Mouse (Mus musculus): Measurements from ENCODE around the gene Skint8. TPM values are rescaled to one million over a fixed set of nuclear protein-coding genes. Genes with fewer than 3 reads are reported as not detected.
A peak's percentile ranks its signal among the peaks of the same experiment; 100 is the strongest.
"Not testable (repeated sequence)": the region's sequence is repeated elsewhere in the genome, so short reads cannot be mapped to it uniquely, and the experiment has no call there.

Gene Skint8
- not detected in 2 replicates for polyA plus RNA-seq (2015; fragmentation: Nextera tagmentation; extraction: Ambion mirVana)

DNA sequence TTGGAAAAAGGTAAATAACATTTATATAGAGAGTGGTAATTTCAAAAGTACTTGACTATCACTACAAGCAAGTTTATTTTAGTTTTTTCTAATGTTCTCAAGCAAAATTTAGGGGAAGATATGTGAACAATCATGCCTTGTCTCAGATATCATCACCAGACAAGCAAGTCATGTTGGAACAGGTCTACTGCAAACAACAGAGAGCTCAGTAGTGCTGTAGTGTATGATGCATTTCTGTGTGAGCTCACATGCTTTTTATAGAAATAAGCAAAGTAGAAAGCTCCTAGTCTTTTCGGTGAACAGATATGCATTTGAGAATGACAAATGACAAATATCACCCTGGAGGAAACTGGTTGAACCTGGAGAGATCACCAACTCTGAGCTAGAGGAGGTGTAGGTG, at the start of gene Skint8:
Gene Skint8 (plus strand): TSS at position 301 of the 400 bp plus-strand sequence.
- Histone ChIP-seq H3K9me3 (replicated peaks) (no peaks in the 10 kb centered on the region), H3K4me2 (no peak within 1 kb of the TSS), H3K36me3 (replicated peaks) (no peaks in the 10 kb centered on the region), H3K27me3 (no peaks in the 10 kb centered on the region), H3K4me3 (replicated peaks) (no peak within 1 kb of the TSS), H3K4me1 (replicated peaks) (no peaks in the 10 kb centered on the region), H3K27ac (replicated peaks) (no peak within 1 kb of the TSS), H3K9ac (no peak within 1 kb of the TSS)
- no peak for ATAC-seq (ENCODE audit: insufficient read depth)
- WGBS (ENCODE audit: insufficient replicate concordance) = 69% methylated on average over 1 of the region's 1 CpGs

DNA sequence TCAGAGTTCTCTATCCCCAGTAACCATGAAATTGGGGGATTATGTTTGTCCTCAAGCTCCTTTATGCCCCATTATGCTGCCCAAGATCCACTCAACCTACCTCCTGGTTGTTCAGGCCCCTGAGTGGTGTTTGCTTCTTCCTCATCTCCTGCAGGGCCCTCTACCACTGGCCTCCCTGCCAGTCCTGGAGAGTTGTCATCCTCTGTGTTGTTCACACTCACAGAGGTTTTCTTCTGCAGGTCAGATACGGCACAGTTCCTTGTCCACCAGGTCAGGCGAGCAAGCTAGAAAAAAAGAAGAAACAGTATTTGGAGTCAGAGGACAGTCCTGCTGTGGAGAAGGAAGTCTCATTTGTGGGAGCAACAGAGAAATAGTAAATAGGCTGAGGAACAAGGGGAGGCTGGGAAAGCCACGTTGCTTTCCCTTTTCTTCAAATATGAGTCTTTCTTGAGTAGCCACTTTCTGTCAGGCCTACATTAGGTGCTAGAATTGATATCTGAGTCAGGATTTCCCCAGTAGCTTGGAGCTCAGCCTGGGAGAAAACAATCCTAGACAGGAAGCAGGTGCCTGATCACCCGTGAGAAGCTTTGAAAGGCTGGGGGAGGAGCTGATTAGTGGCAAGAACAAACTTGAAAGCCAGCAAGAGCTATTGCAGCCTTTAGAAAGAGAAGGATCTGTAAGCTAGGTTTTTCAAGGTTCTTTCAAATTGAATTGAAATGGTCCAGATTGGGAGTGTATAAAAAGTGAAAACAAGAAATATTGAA, 38.9 kb upstream of the Skint8 start:
- Histone ChIP-seq H3K27ac (replicated peaks) (no peak overlapping the region), H3K9me3 (replicated peaks) (no peaks in the 10 kb centered on the region), H3K9ac (no peak overlapping the region), H3K4me2 (no peak overlapping the region), H3K36me3 (replicated peaks) (no peaks in the 10 kb centered on the region), H3K4me3 (replicated peaks) (no peak overlapping the region), H3K4me1 (replicated peaks) (no peaks in the 10 kb centered on the region), H3K27me3 (no peaks in the 10 kb centered on the region)
- WGBS (ENCODE audit: insufficient replicate concordance) = 32% methylated on average over 4 of the region's 4 CpGs
- ATAC-seq (ENCODE audit: insufficient read depth) = no peak

GRCm38 (mm10) chr4:111883543-111883942, 35.6 kb upstream of the Skint8 start:
- H3K27me3 ChIP-seq = no peaks in the 10 kb centered on the region
- ATAC-seq (ENCODE audit: insufficient read depth) = no peak
- H3K4me2 ChIP-seq = no peak overlapping the region
- H3K9ac ChIP-seq = no peak overlapping the region
- no peaks in the 10 kb centered on the region for H3K9me3 ChIP-seq (replicated peaks)
- H3K27ac ChIP-seq (replicated peaks) = no peak overlapping the region
- H3K4me3 ChIP-seq (replicated peaks) = no peak overlapping the region
- no peaks in the 10 kb centered on the region for H3K4me1 ChIP-seq (replicated peaks)
- H3K36me3 ChIP-seq (replicated peaks) = no peaks in the 10 kb centered on the region
- 68% methylated on average over 12 of the region's 12 CpGs for WGBS (ENCODE audit: insufficient replicate concordance)

- no peaks in the 10 kb centered on the region for H3K4me1 ChIP-seq (replicated peaks)
- 6% methylated on average over 7 of the region's 7 CpGs for WGBS (ENCODE audit: insufficient replicate concordance)
- no peaks in the 10 kb centered on the region for H3K36me3 ChIP-seq (replicated peaks)
- ATAC-seq (ENCODE audit: insufficient read depth) = no peak
- H3K27ac ChIP-seq (replicated peaks) = no peak overlapping the region
- no peaks in the 10 kb centered on the region for H3K27me3 ChIP-seq
- no peaks in the 10 kb centered on the region for H3K9me3 ChIP-seq (replicated peaks)
- H3K4me2 ChIP-seq = peak overlapping the region; percentile 32; the same call in 1 of the 2 replicates
- H3K9ac ChIP-seq = no peak overlapping the region
- no peak overlapping the region for H3K4me3 ChIP-seq (replicated peaks)
Observed at GRCm38 (mm10) chr4:111886018-111886417, 33.2 kb upstream of the Skint8 start.

DNA sequence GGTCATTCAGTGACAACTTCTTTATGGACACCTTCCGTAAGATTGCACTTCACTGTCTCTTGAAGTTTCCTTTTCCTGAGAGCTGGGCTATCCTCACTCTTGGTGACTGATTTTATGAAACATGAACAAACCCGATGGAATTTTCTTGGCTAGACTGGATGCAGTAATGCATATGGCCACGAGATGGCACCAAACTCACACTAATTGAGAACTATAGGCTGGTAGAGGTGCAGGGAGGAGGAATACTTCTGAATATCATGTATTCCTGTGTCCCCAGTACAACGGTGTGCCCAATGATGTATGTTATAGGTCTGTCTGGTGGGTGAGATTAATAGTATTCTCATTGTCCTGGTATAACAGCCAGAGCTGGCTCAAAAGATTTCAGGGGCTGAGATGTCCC, 32.6 kb upstream of the Skint8 start:
- Histone ChIP-seq H3K27me3 (no peaks in the 10 kb centered on the region), H3K4me3 (replicated peaks) (no peak overlapping the region), H3K4me1 (replicated peaks) (no peaks in the 10 kb centered on the region), H3K36me3 (replicated peaks) (no peaks in the 10 kb centered on the region), H3K4me2 (no peak overlapping the region), H3K9ac (no peak overlapping the region), H3K9me3 (replicated peaks) (no peaks in the 10 kb centered on the region), H3K27ac (replicated peaks) (no peak overlapping the region)
- WGBS (ENCODE audit: insufficient replicate concordance) = 17% methylated on average over 4 of the region's 4 CpGs
- no peak for ATAC-seq (ENCODE audit: insufficient read depth)

DNA sequence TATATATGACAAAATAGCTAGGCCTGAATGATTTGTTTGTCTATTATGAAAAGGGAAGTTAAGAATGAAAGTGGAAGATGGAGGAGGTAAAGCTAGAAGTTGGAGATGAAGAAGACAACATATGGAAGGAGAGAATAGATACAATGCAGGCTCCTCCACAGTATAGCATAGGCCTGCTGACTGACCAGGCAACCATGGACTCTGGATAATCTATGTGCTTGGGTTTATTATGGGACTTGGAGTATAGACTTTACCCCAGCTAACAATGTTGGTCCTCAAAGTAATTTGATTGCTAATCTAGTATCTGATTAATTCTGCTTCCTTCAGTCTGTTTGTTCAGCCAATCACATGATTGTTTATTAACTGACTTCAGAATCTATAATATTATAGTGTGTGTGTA, 27.1 kb upstream of the Skint8 start:
- no peak overlapping the region for H3K27ac ChIP-seq (replicated peaks)
- no peaks in the 10 kb centered on the region for H3K4me1 ChIP-seq (replicated peaks)
- no peak for ATAC-seq (ENCODE audit: insufficient read depth)
- H3K9ac ChIP-seq = no peak overlapping the region
- H3K4me3 ChIP-seq (replicated peaks) = no peak overlapping the region
- no peak overlapping the region for H3K4me2 ChIP-seq
- H3K27me3 ChIP-seq = no peaks in the 10 kb centered on the region
- no peaks in the 10 kb centered on the region for H3K9me3 ChIP-seq (replicated peaks)
- H3K36me3 ChIP-seq (replicated peaks) = no peaks in the 10 kb centered on the region

GRCm38 (mm10) chr4:111897755-111898154, 21.4 kb upstream of the Skint8 start:
- WGBS (ENCODE audit: insufficient replicate concordance) = 14% methylated on average over 1 of the region's 1 CpGs

DNA sequence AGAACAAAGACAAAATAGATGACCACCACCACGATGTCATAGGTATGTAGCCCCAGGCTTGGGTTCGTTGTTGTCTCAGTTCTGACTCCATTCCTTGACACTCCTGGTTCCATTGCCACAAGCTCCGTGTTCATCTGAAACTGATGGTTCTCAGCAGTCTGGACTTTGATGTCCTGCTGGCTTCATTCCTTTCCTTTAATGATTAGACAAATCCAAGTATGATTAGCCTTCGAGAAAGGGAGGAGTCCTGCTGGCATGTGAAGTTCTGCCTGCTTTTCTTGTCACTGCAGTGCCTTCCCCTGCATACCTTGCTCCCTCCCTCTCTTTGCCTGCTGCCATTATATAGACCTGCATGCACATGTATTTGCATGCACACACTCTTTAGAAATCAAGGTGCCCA, 20.6 kb upstream of the Skint8 start:
- Histone ChIP-seq H3K9me3 (replicated peaks) (no peaks in the 10 kb centered on the region), H3K27me3 (no peaks in the 10 kb centered on the region), H3K4me3 (replicated peaks) (no peak overlapping the region), H3K36me3 (replicated peaks) (no peaks in the 10 kb centered on the region), H3K4me1 (replicated peaks) (no peaks in the 10 kb centered on the region), H3K9ac (no peak overlapping the region), H3K4me2 (no peak overlapping the region), H3K27ac (replicated peaks) (no peak overlapping the region)
- no peak for ATAC-seq (ENCODE audit: insufficient read depth)
- WGBS (ENCODE audit: insufficient replicate concordance) = 38% methylated on average over 4 of the region's 4 CpGs

More at GRCm38 (mm10) chr4:111897755-111898154, 21.4 kb upstream of the Skint8 start:
- no peak overlapping the region for H3K4me2 ChIP-seq
- H3K27ac ChIP-seq (replicated peaks) = no peak overlapping the region
- H3K27me3 ChIP-seq = no peaks in the 10 kb centered on the region
- no peaks in the 10 kb centered on the region for H3K36me3 ChIP-seq (replicated peaks)
- ATAC-seq (ENCODE audit: insufficient read depth) = no peak
- H3K4me3 ChIP-seq (replicated peaks) = no peak overlapping the region
- no peak overlapping the region for H3K9ac ChIP-seq
- H3K9me3 ChIP-seq (replicated peaks) = no peaks in the 10 kb centered on the region
- H3K4me1 ChIP-seq (replicated peaks) = no peaks in the 10 kb centered on the region

- ATAC-seq (ENCODE audit: insufficient read depth); H3K9ac ChIP-seq; H3K4me3 ChIP-seq (replicated peaks); H3K9me3 ChIP-seq (replicated peaks); H3K27ac ChIP-seq (replicated peaks); H3K4me1 ChIP-seq (replicated peaks); H3K27me3 ChIP-seq; H3K36me3 ChIP-seq (replicated peaks); H3K4me2 ChIP-seq: not testable (repeated sequence)
- WGBS (ENCODE audit: insufficient replicate concordance) = 32% methylated on average over 1 of the region's 1 CpGs
Observed at GRCm38 (mm10) chr4:111900491-111900890, 18.7 kb upstream of the Skint8 start.

- no peak overlapping the region for H3K9ac ChIP-seq
- 67% methylated on average over 1 of the region's 1 CpGs for WGBS (ENCODE audit: insufficient replicate concordance)
- ATAC-seq (ENCODE audit: insufficient read depth) = no peak
- H3K4me1 ChIP-seq (replicated peaks) = no peaks in the 10 kb centered on the region
- H3K27me3 ChIP-seq = no peaks in the 10 kb centered on the region
- no peak overlapping the region for H3K4me3 ChIP-seq (replicated peaks)
- H3K36me3 ChIP-seq (replicated peaks) = no peaks in the 10 kb centered on the region
- no peak overlapping the region for H3K4me2 ChIP-seq
- no peak overlapping the region for H3K27ac ChIP-seq (replicated peaks)
- no peaks in the 10 kb centered on the region for H3K9me3 ChIP-seq (replicated peaks)
Observed at GRCm38 (mm10) chr4:111901473-111901872, 17.7 kb upstream of the Skint8 start.

DNA sequence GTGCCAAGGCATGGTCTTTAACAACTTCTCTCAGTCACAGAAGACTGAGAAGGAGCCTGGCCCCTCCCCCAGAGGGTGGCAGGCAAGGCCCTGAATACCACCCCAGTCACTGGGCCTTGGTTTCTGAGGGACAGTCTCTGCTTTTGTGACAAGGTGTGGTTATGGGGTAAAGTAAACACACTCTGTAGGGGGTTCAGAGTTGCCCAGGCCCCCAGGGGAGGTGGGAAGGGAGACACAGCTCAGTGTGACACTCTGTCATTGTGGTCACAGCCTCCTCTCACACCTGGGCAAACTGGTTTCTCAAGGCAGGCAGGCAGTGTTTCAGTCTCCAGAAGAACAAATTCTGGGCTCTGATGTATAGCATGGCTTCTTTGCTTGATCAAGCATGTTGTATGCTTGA, 16.4 kb upstream of the Skint8 start, which contains the start of gene Slc5a9:
Gene Slc5a9 (minus strand): TSS at position 144 of the 400 bp plus-strand sequence.
- no peak within 1 kb of the TSS for H3K4me3 ChIP-seq (replicated peaks)
- H3K9ac ChIP-seq = no peak within 1 kb of the TSS
- no peaks in the 10 kb centered on the region for H3K9me3 ChIP-seq (replicated peaks)
- H3K4me1 ChIP-seq (replicated peaks) = no peaks in the 10 kb centered on the region
- no peaks in the 10 kb centered on the region for H3K27me3 ChIP-seq
- no peak within 1 kb of the TSS for H3K4me2 ChIP-seq
- no peak within 1 kb of the TSS for H3K27ac ChIP-seq (replicated peaks)
- no peak for ATAC-seq (ENCODE audit: insufficient read depth)
- no peaks in the 10 kb centered on the region for H3K36me3 ChIP-seq (replicated peaks)

GRCm38 (mm10) chr4:111907926-111908325, 11.3 kb upstream of the Skint8 start:
- no peak overlapping the region for H3K9ac ChIP-seq
- no peaks in the 10 kb centered on the region for H3K36me3 ChIP-seq (replicated peaks)
- no peak overlapping the region for H3K4me2 ChIP-seq
- WGBS (ENCODE audit: insufficient replicate concordance) = 26% methylated on average over 2 of the region's 2 CpGs
- no peaks in the 10 kb centered on the region for H3K9me3 ChIP-seq (replicated peaks)
- no peak overlapping the region for H3K27ac ChIP-seq (replicated peaks)
- no peaks in the 10 kb centered on the region for H3K27me3 ChIP-seq
- ATAC-seq (ENCODE audit: insufficient read depth) = no peak
- no peak overlapping the region for H3K4me3 ChIP-seq (replicated peaks)
- H3K4me1 ChIP-seq (replicated peaks) = no peaks in the 10 kb centered on the region

Measured in liver, embryonic 15.5 days (tissue).